Mouse (Mus musculus) ES-Bruce4 (cell line): ENCODE results near the gene Ap3s2. TPM values are rescaled to one million over a fixed set of nuclear protein-coding genes. Genes with fewer than 3 reads are reported as not detected.

Experiments used
- H3K27ac ChIP-seq: 2 replicates; pipeline ENCODE4 v1.5.1; 2012; ENCODE audit warnings: low read length, inconsistent platforms; ENCODE audit not compliant: insufficient read depth
- H3K27me3 ChIP-seq: 2 replicates; pipeline ENCODE4 v1.6.1; 2012; ENCODE audit warnings: mild to moderate bottlenecking, low read length, inconsistent platforms; ENCODE audit not compliant: control insufficient read depth, poor library complexity, insufficient read depth, severe bottlenecking
- H3K36me3 ChIP-seq: 2 replicates; pipeline ENCODE4 v1.6.1; 2012; ENCODE audit warnings: inconsistent platforms, mild to moderate bottlenecking, low read length, moderate library complexity; ENCODE audit not compliant: control insufficient read depth, poor library complexity, insufficient read depth, severe bottlenecking
- H3K4me1 ChIP-seq: one replicate; pipeline ENCODE4 v1.8.1; 2011; ENCODE audit warnings: low read length; ENCODE audit not compliant: control insufficient read depth, insufficient read depth
- H3K4me3 ChIP-seq: 2 replicates; pipeline ENCODE4 v1.5.1; 2011; ENCODE audit warnings: low read depth, mild to moderate bottlenecking, low read length
- H3K9ac ChIP-seq: 2 replicates; pipeline ENCODE4 v1.6.1; 2012; ENCODE audit warnings: low read depth, mild to moderate bottlenecking, inconsistent platforms; ENCODE audit not compliant: poor library complexity, severe bottlenecking
- H3K9me3 ChIP-seq: replicated peaks from 2 replicates; pipeline ENCODE4 v1.6.1; 2012; ENCODE audit warnings: mild to moderate bottlenecking, low read length, inconsistent platforms; ENCODE audit not compliant: control insufficient read depth, poor library complexity, insufficient read depth, severe bottlenecking
- CTCF ChIP-seq: IDR thresholded peaks from one replicate; pipeline ENCODE4 v1.8.1; 2011; ENCODE audit warnings: low read depth, low read length
- EP300 ChIP-seq: IDR thresholded peaks from 2 replicates; pipeline ENCODE4 v1.6.1; 2011; ENCODE audit warnings: low read depth, low read length; ENCODE audit not compliant: insufficient read depth
- POLR2A ChIP-seq: IDR thresholded peaks from one replicate; pipeline ENCODE4 v1.8.1; 2011; ENCODE audit warnings: low read length; ENCODE audit not compliant: insufficient read depth
- polyA plus RNA-seq: library from polyadenylated mRNA; stranded (reverse); fragments of >200 nt; gene quantifications from 2 replicates; pipeline ENCODE4 v1.2.4, GENCODE M21; 2011; ENCODE audit warnings: low read depth; ENCODE audit not compliant: missing spikeins, insufficient read depth, insufficient read length

Ap3s2 gene
- polyA plus RNA-seq, 1 experiment = 61.0 TPM

DNA sequence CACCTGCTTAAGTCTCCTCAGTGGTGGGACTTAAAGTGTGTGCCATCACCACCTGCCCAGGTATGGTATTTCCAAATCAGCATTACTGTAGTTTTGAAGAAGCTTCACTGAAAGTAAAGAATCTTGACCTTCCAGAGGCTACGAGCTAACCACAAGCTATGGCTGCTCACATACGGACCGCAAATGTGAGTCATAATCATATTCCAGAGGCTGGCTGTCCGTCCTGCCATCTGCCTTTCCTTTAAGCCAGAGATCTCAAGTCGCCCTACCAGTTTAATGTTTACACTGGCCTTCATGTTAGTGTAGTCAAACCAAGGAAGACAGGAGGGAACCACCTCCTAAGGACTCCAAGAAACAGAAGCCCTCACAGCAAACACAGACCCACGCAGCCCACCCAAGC lies 38.5 kb downstream of the Ap3s2 start:
- Histone ChIP-seq H3K4me1 (no peaks in the 10 kb centered on the region), H3K27ac (no peak overlapping the region), H3K9me3 (no peaks in the 10 kb centered on the region), H3K4me3 (no peak overlapping the region), H3K27me3 (no peaks in the 10 kb centered on the region), H3K36me3 (peaks cover 8% of the 10 kb centered on the region; the same call in 1 of the 2 replicates), H3K9ac (no peak overlapping the region)
- TF ChIP-seq POLR2A = no peak
- no peak for TF ChIP-seq EP300
- no peak for TF ChIP-seq CTCF

- Histone ChIP-seq H3K4me3 (no peak overlapping the region), H3K4me1 (no peaks in the 10 kb centered on the region), H3K27me3 (no peaks in the 10 kb centered on the region), H3K36me3 (peaks cover 8% of the 10 kb centered on the region; the same call in 1 of the 2 replicates), H3K9ac (no peak overlapping the region), H3K9me3 (no peaks in the 10 kb centered on the region), H3K27ac (no peak overlapping the region)
- 0 out of 2 replicates have a peak, but pooled peaks have one; percentile 32 for TF ChIP-seq EP300
- TF ChIP-seq POLR2A = no peak
Observed at GRCm38 (mm10) chr7:79880998-79881397, 39.5 kb downstream of the Ap3s2 start.

DNA sequence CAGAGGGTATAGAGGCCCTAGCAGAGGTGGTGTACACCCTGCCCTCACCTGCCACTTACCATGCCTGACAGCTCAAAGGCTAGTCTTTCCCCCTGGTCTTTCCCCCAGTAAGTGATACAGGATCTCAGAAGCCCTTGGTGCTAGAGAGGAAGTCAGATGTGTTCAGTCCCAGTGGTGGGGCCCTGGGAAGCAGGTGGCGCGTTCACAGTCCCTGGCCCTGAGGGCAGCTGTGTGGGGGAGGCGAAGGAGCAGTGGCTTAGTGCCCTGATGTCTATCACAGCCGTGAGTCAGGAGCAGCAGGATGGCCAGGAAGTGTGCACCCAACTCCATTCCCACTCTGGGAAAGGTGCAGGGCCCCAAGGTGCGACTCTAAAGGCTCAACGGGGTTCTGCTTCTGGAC lies 40.4 kb downstream of the Ap3s2 start:
- H3K9me3 ChIP-seq = no peaks in the 10 kb centered on the region
- no peak overlapping the region for H3K4me3 ChIP-seq
- no peak for TF ChIP-seq CTCF
- no peak for TF ChIP-seq POLR2A
- H3K4me1 ChIP-seq = no peaks in the 10 kb centered on the region
- H3K9ac ChIP-seq = no peak overlapping the region
- H3K27me3 ChIP-seq = no peaks in the 10 kb centered on the region
- H3K36me3 ChIP-seq = peaks cover 8% of the 10 kb centered on the region; the same call in 1 of the 2 replicates
- H3K27ac ChIP-seq = no peak overlapping the region

DNA sequence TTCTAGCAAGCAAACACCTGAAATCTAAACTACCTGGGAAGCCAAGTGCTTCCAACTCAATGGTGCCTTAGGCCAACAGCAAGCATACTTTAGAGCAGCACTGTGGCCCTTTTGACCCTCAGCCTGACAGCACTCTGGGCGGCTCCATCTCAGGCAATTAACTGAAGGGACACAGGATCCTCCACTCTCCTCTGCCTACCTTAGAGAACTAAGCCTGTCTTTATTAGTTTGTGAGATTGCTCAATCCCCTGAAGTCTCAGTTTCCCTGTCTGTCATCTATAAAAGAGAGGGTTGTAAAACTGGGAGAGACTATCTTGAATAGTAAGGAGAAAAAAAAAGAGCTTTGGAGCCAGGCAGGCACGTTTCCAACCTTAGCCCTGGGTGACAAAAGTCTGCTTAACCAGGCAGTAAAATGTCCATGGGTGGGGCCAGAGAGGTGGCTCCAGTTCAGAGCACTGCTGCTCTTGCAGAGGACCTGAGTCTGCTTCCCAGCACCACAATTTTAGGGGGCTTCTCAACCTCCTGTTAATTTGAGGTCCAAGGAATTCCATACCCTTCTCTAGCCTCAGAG lies 41.9 kb downstream of the Ap3s2 start:
- TF ChIP-seq POLR2A (no peak), EP300 (no peak)
- Histone ChIP-seq H3K9ac (no peak overlapping the region), H3K36me3 (peaks cover 8% of the 10 kb centered on the region; the same call in 1 of the 2 replicates)

GRCm38 (mm10) chr7:79873407-79873806 lies 47.0 kb downstream of the Ap3s2 start:
- no peaks in the 10 kb centered on the region for H3K9me3 ChIP-seq
- no peak for TF ChIP-seq EP300
- TF ChIP-seq POLR2A = no peak
- no peak for TF ChIP-seq CTCF
- peaks cover 7% of the 10 kb centered on the region for H3K4me1 ChIP-seq
- no peak overlapping the region for H3K4me3 ChIP-seq
- H3K9ac ChIP-seq = no peak overlapping the region
- no peaks in the 10 kb centered on the region for H3K36me3 ChIP-seq
- no peaks in the 10 kb centered on the region for H3K27me3 ChIP-seq
- no peak overlapping the region for H3K27ac ChIP-seq

More for the DNA sequence above, 41.9 kb downstream of the Ap3s2 start:
- no peaks in the 10 kb centered on the region for H3K27me3 ChIP-seq
- H3K4me3 ChIP-seq = no peak overlapping the region
- H3K9me3 ChIP-seq = no peaks in the 10 kb centered on the region
- H3K4me1 ChIP-seq = no peaks in the 10 kb centered on the region
- H3K27ac ChIP-seq = no peak overlapping the region

DNA sequence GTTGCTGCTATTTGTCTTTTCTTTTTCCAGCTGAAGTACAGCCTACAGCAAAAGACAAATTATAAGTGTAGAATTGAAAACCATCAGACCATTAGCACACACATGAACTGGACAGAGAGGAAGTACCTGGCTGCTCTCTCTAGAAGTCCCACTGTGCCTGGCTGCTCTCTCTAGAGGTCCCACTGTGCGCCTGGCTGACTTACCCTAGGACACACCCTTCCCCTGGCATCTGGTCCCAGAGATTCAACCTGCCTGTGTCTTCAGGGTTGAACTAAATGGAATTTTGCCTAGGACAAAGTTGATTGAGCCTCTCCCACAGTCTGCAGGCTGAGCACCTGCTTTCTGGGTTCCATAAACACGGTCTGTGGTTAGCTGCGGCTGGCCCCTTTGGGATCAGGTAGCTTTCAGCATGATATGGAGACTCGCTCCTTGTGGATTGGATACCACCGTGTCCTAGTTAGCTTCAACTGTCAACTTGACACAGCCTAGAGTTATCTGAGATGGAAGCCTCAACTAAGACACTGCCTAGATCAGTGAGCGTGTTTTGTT lies 48.6 kb downstream of the Ap3s2 start:
- no peak for TF ChIP-seq CTCF
- no peak for TF ChIP-seq EP300
- no peak for TF ChIP-seq POLR2A
- Histone ChIP-seq H3K4me3 (no peak overlapping the region), H3K27me3 (no peaks in the 10 kb centered on the region), H3K9ac (no peak overlapping the region), H3K27ac (no peak overlapping the region), H3K9me3 (no peaks in the 10 kb centered on the region), H3K36me3 (no peaks in the 10 kb centered on the region), H3K4me1 (peaks cover 7% of the 10 kb centered on the region)
